Mouse (Mus musculus) ES-E14 (cell line): ENCODE results near the gene Gtf2f1. TPM values are rescaled to one million over a fixed set of nuclear protein-coding genes. Genes with fewer than 3 reads are reported as not detected.

Source experiments
- DNase-seq: peaks from one replicate; pipeline ENCODE4 v3.0.0-alpha.2; 2013; ENCODE audit warnings: low read depth, low spot score
- H3K27ac ChIP-seq: 2 replicates; pipeline ENCODE4 v1.5.1; 2012; ENCODE audit warnings: low read depth, mild to moderate bottlenecking, low read length, moderate library complexity, mixed read lengths; ENCODE audit not compliant: poor library complexity, insufficient read depth, severe bottlenecking
- H3K36me3 ChIP-seq: 2 replicates; pipeline ENCODE4 v1.6.1; 2012; ENCODE audit warnings: mild to moderate bottlenecking, low read length, moderate library complexity, mixed read lengths; ENCODE audit not compliant: control insufficient read depth, poor library complexity, insufficient read depth, severe bottlenecking
- H3K4me1 ChIP-seq, 2 experiments: fragments of 150-350 bp in 1 of 2; sonication (generic) in 1 of 2; 2 replicates each; pipeline ENCODE4 v1.6.1; 2012; ENCODE audit warnings: low read length in 2 of 2, mild to moderate bottlenecking in 1 of 2, mixed read lengths in 1 of 2; ENCODE audit not compliant: control insufficient read depth in 2 of 2, insufficient read depth in 2 of 2, poor library complexity in 1 of 2
- H3K4me3 ChIP-seq, 2 experiments: fragments of 150-350 bp in 1 of 2; sonication (generic) in 1 of 2; 2 replicates each; pipeline ENCODE4 v1.5.1; 2012; ENCODE audit warnings: low read length in 2 of 2, low read depth in 1 of 2, mild to moderate bottlenecking in 1 of 2, mixed read lengths in 1 of 2; ENCODE audit not compliant: insufficient read depth in 1 of 2, poor library complexity in 1 of 2, severe bottlenecking in 1 of 2
- H3K9ac ChIP-seq: 2 replicates; pipeline ENCODE4 v1.6.1; 2012; ENCODE audit warnings: low read depth, mild to moderate bottlenecking, low read length, mixed read lengths; ENCODE audit not compliant: poor library complexity, insufficient read depth, severe bottlenecking
- H3K9me3 ChIP-seq: fragments of 150-350 bp; sonication (generic); 2 replicates; pipeline ENCODE4 v1.6.1; 2012; ENCODE audit warnings: low read depth, mild to moderate bottlenecking, low read length; ENCODE audit not compliant: control insufficient read depth, insufficient read depth
- CHD2 ChIP-seq: IDR thresholded peaks from 2 replicates; pipeline ENCODE4 v1.6.1; 2014; ENCODE audit warnings: mild to moderate bottlenecking, low read depth, low read length, inconsistent platforms
- HCFC1 ChIP-seq: IDR thresholded peaks from 2 replicates; pipeline ENCODE4 v1.6.1; 2012; ENCODE audit warnings: low read length, inconsistent platforms, borderline replicate concordance; ENCODE audit not compliant: insufficient read depth
- MAFK ChIP-seq: IDR thresholded peaks from 2 replicates; pipeline ENCODE4 v1.6.1; 2014; ENCODE audit warnings: mild to moderate bottlenecking, low read depth, low read length, inconsistent platforms; ENCODE audit not compliant: insufficient read depth
- ZC3H11A ChIP-seq: IDR thresholded peaks from 2 replicates; pipeline ENCODE4 v1.6.1; 2012; ENCODE audit warnings: low read depth, mild to moderate bottlenecking, inconsistent platforms, low read length, borderline replicate concordance
- ZNF384 ChIP-seq: IDR thresholded peaks from 2 replicates; pipeline ENCODE4 v1.6.1; 2012; ENCODE audit warnings: low read depth, low read length, inconsistent platforms
- in situ Hi-C, 2 experiments: fragments of 600-800 bp; cut with MboI; formaldehyde crosslinking; loops; one replicate each; pipeline ENCODE4 v1.15.1; 2025; ENCODE audit warnings: low sequenced_read_pairs in 2 of 2, inconsistent platforms in 1 of 2; ENCODE audit not compliant: unreplicated experiment in 2 of 2
- total RNA-seq: library from RNA; depleted of rRNA; stranded (reverse); fragments of 300-350 nt; gene quantifications from 2 replicates; pipeline ENCODE4 v1.2.3, GENCODE M21; 2012

Gene Gtf2f1
- total RNA-seq, 1 experiment: 101 TPM

DNA sequence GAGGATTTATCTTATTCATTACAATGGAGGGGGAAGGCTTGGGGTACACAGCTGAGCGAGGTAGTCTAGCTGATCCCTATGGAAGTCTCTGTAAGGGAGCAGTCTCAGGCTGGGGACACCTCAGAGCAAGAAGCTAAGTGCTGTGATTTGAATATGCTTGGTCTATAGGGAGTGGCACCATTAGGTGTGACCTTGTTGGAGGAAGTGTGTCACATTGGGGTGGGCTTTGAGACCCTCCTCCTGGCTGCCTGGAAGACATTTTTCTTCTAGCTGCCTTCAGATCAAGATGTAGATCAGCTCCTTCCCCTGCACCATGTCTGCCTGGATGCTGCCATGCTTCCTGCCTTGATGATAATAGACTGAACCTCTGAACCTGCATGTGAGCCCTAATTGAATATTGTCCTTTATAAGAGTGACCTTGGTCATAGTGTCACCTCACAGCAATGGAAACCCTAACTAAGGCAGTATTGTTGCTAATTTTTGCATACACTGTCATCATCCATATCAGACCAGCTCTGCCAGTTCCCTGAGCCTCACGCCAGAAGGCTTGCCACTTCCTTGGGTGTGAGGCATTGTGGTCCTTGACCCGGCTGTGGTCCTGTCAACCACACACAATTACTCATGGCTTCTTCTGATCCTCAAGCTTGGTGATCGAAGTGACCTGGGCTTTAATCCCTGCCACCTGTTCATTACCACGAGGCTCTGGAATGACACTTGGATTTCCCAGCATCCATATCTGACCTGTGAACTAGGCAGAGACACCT is 48.3 kb downstream of the Gtf2f1 start:
- TF ChIP-seq MAFK (no peak), HCFC1 (no peak), ZC3H11A (no peak), CHD2 (no peak), ZNF384 (no peak)
- Histone ChIP-seq H3K4me3 (no peak overlapping the region), H3K9ac (no peak overlapping the region), H3K4me1 (peaks cover 5 to 13% of the 10 kb centered on the region in 2 experiments; a peak in 2 of 4 replicates), H3K9me3 (no peaks in the 10 kb centered on the region), H3K36me3 (no peaks in the 10 kb centered on the region), H3K27ac (no peak overlapping the region)
- in situ Hi-C loops: no loop called here
- DNase-seq: no peak

DNA sequence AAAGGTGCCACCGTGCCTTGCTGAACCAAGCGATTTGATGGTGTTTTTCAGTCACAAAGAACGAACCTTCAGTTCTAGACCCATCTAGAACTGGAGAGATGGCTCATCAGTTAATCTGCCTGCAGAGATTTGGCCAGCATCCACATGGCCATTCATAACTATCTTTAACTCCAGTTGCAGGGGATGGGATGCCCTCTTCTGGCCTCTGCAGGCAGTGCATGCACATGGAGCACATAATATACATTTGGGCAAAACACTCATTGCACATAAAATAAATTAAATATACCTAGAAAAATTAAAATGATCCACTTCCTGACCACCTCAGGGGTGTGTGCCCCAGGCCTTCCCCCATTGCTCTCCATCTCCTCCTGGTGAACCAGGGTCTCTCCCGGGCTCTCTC is 49.2 kb downstream of the Gtf2f1 start:
- no peaks in the 10 kb centered on the region for H3K9me3 ChIP-seq
- no peak for TF ChIP-seq CHD2
- TF ChIP-seq ZC3H11A: 0 out of 2 replicates have a peak, but pooled peaks have one; percentile 29
- no peak overlapping the region for H3K9ac ChIP-seq
- no peak overlapping the region for H3K27ac ChIP-seq
- H3K4me3 ChIP-seq: no peak overlapping the region
- H3K36me3 ChIP-seq: no peaks in the 10 kb centered on the region
- DNase-seq: no peak
- in situ Hi-C loops: no loop called here
- H3K4me1 ChIP-seq: peaks cover 5 to 14% of the 10 kb centered on the region in 2 experiments; a peak in 2 of 4 replicates

DNA sequence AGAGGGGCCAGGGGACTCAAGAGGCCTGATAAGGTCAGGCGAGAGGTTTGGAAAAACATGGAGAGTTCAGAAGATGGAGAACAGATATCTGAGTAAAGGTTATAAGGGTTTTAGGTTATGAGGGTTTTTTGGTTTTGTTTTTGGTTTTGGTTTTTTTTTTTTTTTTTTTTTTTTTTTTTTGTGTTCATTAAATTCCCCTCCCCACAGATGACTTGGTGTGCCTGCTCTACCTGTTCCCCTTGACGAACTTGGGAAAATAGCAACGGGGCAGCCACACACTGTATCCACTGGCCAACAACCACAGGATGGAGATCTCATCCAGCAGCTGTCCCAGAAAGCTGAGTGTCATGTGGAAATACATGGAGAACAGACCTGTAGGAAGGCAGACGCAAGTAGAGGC is 52.4 kb downstream of the Gtf2f1 start:
- TF ChIP-seq ZNF384: no peak
- no peak for TF ChIP-seq CHD2
- no peak for TF ChIP-seq MAFK
- no peak for TF ChIP-seq ZC3H11A
- TF ChIP-seq HCFC1: no peak
- Histone ChIP-seq H3K9ac (no peak overlapping the region), H3K4me3 (no peak overlapping the region), H3K4me1 (peaks cover 5 to 16% of the 10 kb centered on the region in 2 experiments; a peak in 3 of 4 replicates), H3K9me3 (no peaks in the 10 kb centered on the region), H3K27ac (no peak overlapping the region), H3K36me3 (no peaks in the 10 kb centered on the region)
- in situ Hi-C loops: no loop called here
- no peak for DNase-seq

DNA sequence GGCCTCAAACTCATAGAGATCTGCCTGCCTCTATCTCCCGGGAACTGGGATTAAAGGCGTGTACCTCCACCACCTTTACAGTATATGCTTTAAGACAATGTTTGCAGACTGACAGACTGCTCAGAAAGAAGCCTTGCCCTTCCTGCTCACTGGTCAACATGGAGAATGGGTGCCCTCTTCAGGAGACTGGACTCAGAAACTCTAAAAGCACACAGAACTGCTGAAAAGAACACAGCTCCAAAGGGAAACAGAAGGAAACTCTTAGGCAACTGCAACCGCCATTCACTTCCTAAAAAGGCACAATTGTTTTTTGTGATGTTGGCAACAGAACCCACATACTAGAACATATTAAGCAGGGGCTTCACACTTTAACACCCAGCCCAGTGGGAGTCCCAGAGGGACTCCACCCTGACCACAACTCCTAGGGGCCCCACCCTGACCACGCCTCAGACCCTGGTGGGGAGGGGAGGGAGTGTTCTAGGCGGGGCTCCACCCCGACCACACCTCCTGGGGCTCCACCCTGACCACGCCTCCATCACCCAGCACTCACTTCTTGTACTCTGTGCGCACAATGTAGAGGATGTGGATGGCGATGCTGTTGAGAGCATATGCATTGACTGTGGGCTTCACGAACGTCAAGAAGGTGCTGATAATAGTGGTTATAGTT is 53.2 kb downstream of the Gtf2f1 start:
- no peak for TF ChIP-seq CHD2
- TF ChIP-seq MAFK: no peak
- no peak for TF ChIP-seq HCFC1
- no peak for TF ChIP-seq ZC3H11A
- TF ChIP-seq ZNF384: no peak
- peaks cover 5 to 17% of the 10 kb centered on the region in 2 experiments; a peak in 3 of 4 replicates for H3K4me1 ChIP-seq
- no peaks in the 10 kb centered on the region for H3K36me3 ChIP-seq
- peak; percentile 50 for DNase-seq
- in situ Hi-C loops: no loop called here
- no peaks in the 10 kb centered on the region for H3K9me3 ChIP-seq
- peak overlapping the region in 1 of 2 experiments; percentile 23; a peak in 1 of 4 replicates for H3K4me3 ChIP-seq
- no peak overlapping the region for H3K9ac ChIP-seq
- no peak overlapping the region for H3K27ac ChIP-seq
